Mouse (Mus musculus) ES-Bruce4 (cell line): ENCODE results near the gene Tgif2.

ENCODE experiments used
- CTCF ChIP-seq: IDR thresholded peaks from one replicate; pipeline ENCODE4 v1.8.1; 2011; ENCODE audit warnings: low read depth, low read length
- EP300 ChIP-seq: IDR thresholded peaks from 2 replicates; pipeline ENCODE4 v1.6.1; 2011; ENCODE audit warnings: low read depth, low read length; ENCODE audit not compliant: insufficient read depth

- TF ChIP-seq CTCF, result no peak
- TF ChIP-seq EP300, result no peak
Observed at GRCm38 (mm10) chr2:156898374-156898773, 58.6 kb downstream of the Tgif2 start.
